Mouse (Mus musculus) cortical plate, adult 2 months (tissue): Measurements from ENCODE around the gene Hspa12b.
A peak's percentile ranks its signal among the peaks of the same experiment; 100 is the strongest.

Experiments used
- CTCF ChIP-seq: fragments of 200-500 bp; IDR thresholded peaks from 2 replicates; pipeline ENCODE4 v1.5.1; 2011; ENCODE audit warnings: mild to moderate bottlenecking, control low read depth, low read length; ENCODE audit not compliant: insufficient read depth; ENCODE audit errors: extremely low read depth
- POLR2A ChIP-seq: fragments of 200-500 bp; IDR thresholded peaks from 2 replicates; pipeline ENCODE4 v1.6.1; 2011; ENCODE audit warnings: mild to moderate bottlenecking, low read length, control low read depth; ENCODE audit not compliant: insufficient read depth; ENCODE audit errors: extremely low read depth

GRCm38 (mm10) chr2:131174700-131175099 is 47.6 kb downstream of the Hspa12b start:
- no peak for TF ChIP-seq CTCF
- peak; percentile 39 for TF ChIP-seq POLR2A
